18 mouse cellular contexts compared by ENCODE assay signal in genomic region chr12:111091981-111092380, GRCm38 (mm10). TPM values are rescaled to one million over a fixed set of nuclear protein-coding genes. Genes with fewer than 3 reads are reported as not detected.
DNase-seq lines count a peak whose midpoint lies in the region; ATAC-seq lines count a peak whose summit lies in the region.
"Had no signal": no experiment of that assay in that cellular context is flagged by ENCODE, and none has a peak within 500 bp of the region (broad histone marks: within the 10 kb centered on the region; RNA-seq: fewer than 3 reads in every experiment).

No protein-coding gene starts in this region.

- H3K4me2 ChIP-seq in midbrain, embryonic 14.5 days (ENCODE audit: low read length), result no peak overlapping the region
- H3K4me2 ChIP-seq: forebrain, embryonic 13.5 days; heart, embryonic 12.5 days had no signal

- peaks cover 61% of the 10 kb centered on the region for H3K36me3 ChIP-seq in megakaryocyte, embryonic 14.5 days (replicated peaks; ENCODE audit: low read length)
- H3K36me3 ChIP-seq in midbrain, embryonic 14.5 days (ENCODE audit: control insufficient read depth, insufficient read depth, low read length), result no peaks in the 10 kb centered on the region; the same call in 1 of the 2 replicates

- peaks cover 87% of the 10 kb centered on the region for H3K4me1 ChIP-seq in megakaryocyte, embryonic 14.5 days
- peaks cover 12% of the 10 kb centered on the region; the same call in 1 of the 2 replicates for H3K4me1 ChIP-seq in midbrain, embryonic 14.5 days (ENCODE audit: control insufficient read depth, insufficient read depth, low read length)

- DNase-seq in heart, adult 18-20 months, result peak; percentile 17 to 39
- no peak for DNase-seq in heart, adult 8-10 months (ENCODE audit: low spot score)
- DNase-seq in kidney, postnatal 10 days, result peak; percentile 56
- peak; percentile 34 to 50 for DNase-seq in urinary bladder, postnatal 36 days (ENCODE audit: low spot score in 2 of 2)
- DNase-seq in midbrain, embryonic 14.5 days, result no peak
- DNase-seq: cerebellum, adult 11-12 months; cerebellum, postnatal 10 days; gastrocnemius, postnatal 10 days; heart, postnatal 10 days; lung, postnatal 4 days; thymus, postnatal 25 days had no signal

- H3K27me3 ChIP-seq in megakaryocyte, embryonic 14.5 days (replicated peaks), result no peaks in the 10 kb centered on the region
- no peaks in the 10 kb centered on the region for H3K27me3 ChIP-seq in midbrain, embryonic 14.5 days (ENCODE audit: control insufficient read depth, insufficient read depth, low read length)
- H3K27me3 ChIP-seq: forebrain, embryonic 13.5 days; heart, embryonic 12.5 days had no signal

- no peaks in the 10 kb centered on the region for H3K9me3 ChIP-seq in megakaryocyte, embryonic 14.5 days
- no peaks in the 10 kb centered on the region for H3K9me3 ChIP-seq in midbrain, embryonic 14.5 days (ENCODE audit: control insufficient read depth, low read length)
- H3K9me3 ChIP-seq: forebrain, embryonic 13.5 days; heart, embryonic 12.5 days; midbrain, embryonic 10.5 days had no signal

- no peak overlapping the region for H3K9ac ChIP-seq in midbrain, embryonic 14.5 days (replicated peaks; ENCODE audit: low read length)
- H3K9ac ChIP-seq: forebrain, embryonic 13.5 days; heart, embryonic 12.5 days; liver, embryonic 14.5 days had no signal

- WGBS in midbrain, embryonic 14.5 days, result 84% methylated on average over 10 of the region's 10 CpGs

- ATAC-seq in megakaryocyte, adult 5-6 weeks (ENCODE audit: poor library complexity, severe bottlenecking), result no peak
- ATAC-seq in midbrain, embryonic 14.5 days (ENCODE audit: low FRiP score, low TSS enrichment), result no peak
- ATAC-seq: forebrain, embryonic 13.5 days; intestine, postnatal 0 days had no signal

- peak overlapping the region; percentile 1 for H3K4me3 ChIP-seq in megakaryocyte, embryonic 14.5 days (replicated peaks)
- no peak overlapping the region for H3K4me3 ChIP-seq in midbrain, embryonic 14.5 days (replicated peaks; ENCODE audit: low read depth, low read length)
- H3K4me3 ChIP-seq: forebrain, embryonic 13.5 days; heart, embryonic 12.5 days; midbrain, embryonic 10.5 days had no signal

- no peak overlapping the region for H3K27ac ChIP-seq in midbrain, embryonic 14.5 days (replicated peaks; ENCODE audit: low read depth, low read length)
- H3K27ac ChIP-seq: forebrain, embryonic 13.5 days; liver, embryonic 14.5 days; midbrain, embryonic 10.5 days had no signal

RNA-seq across cellular contexts. Expression of gene Rcor1, which starts 52.8 kb away (rescaled TPM):
- total RNA-seq in heart, adult 18-20 months (2021), result 10 to 100 TPM; 14.7 to 15.0 TPM
- 10 to 100 TPM; 11.9 to 14.3 (median 13.4) TPM for total RNA-seq in heart, adult 8-10 months (2022)
- 2.9 and 3.3 TPM in 2 replicates for polyA plus RNA-seq in megakaryocyte, embryonic 14.5 days (2012; ENCODE audit: insufficient read depth, low replicate concordance)
- total RNA-seq in megakaryocyte, adult 5-6 weeks (2015), result 30.6 and 33.5 TPM in 2 replicates
- total RNA-seq in megakaryocyte, adult 5-6 weeks (2017), result 22.8 and 29.4 TPM in 2 replicates
- 6.6 and 7.6 TPM in 2 replicates for polyA plus RNA-seq in midbrain, embryonic 14.5 days (2014; fragmentation: Nextera tagmentation; extraction: Ambion mirVana)

Comparison
In these comparisons a context has a peak if more than half of its experiments do, and no peak if none do; other contexts are left out.
1. DNase-seq: peak in heart, adult 18-20 months (2 of 2), kidney, postnatal 10 days (single experiment) and urinary bladder, postnatal 36 days (2 of 2); none in heart, adult 8-10 months (single experiment) and midbrain, embryonic 14.5 days (single experiment).